Mouse (Mus musculus) gastrocnemius, postnatal 25 days (tissue): Measurements from ENCODE around the gene Cd68. TPM values are rescaled to one million over a fixed set of nuclear protein-coding genes. Genes with fewer than 3 reads are reported as not detected.
"Not testable (repeated sequence)": the region's sequence is repeated elsewhere in the genome, so short reads cannot be mapped to it uniquely, and the experiment has no call there.

Experiments
- DNase-seq: peaks from one replicate; pipeline ENCODE4 v3.0.0; 2022
- microRNA-seq, 2 experiments: library from miRNA; unstranded; fragments of <30 nt; microRNA quantifications; one replicate each; pipeline ENCODE4 v1.2.0; 2021; ENCODE audit warnings: borderline replicate concordance in 2 of 2
- total RNA-seq, 2 experiments: library from RNA; stranded (reverse); gene quantifications; 1 replicate in 1 of 2; 2 replicates in 1 of 2; pipeline ENCODE4 v1.2.3; 2021

Cd68 gene
- total RNA-seq, 2 experiments from 2014 or later: 1.3 to 9.1 TPM

- DNase-seq: no peak
Observed at GRCm38 (mm10) chr11:69623006-69623405, 42.9 kb downstream of the Cd68 start.

GRCm38 (mm10) chr11:69622406-69622805, 43.5 kb downstream of the Cd68 start:
- DNase-seq: no peak

- DNase-seq: peak; percentile 64
Observed at GRCm38 (mm10) chr11:69621571-69622268, 44.2 kb downstream of the Cd68 start, which contains the start of gene Sat2. Gene Sat2, plus strand, starts transcription at chr11:69622024.

GRCm38 (mm10) chr11:69620394-69621081, 45.4 kb downstream of the Cd68 start:
- DNase-seq: no peak

GRCm38 (mm10) chr11:69617805-69618204, 48.1 kb downstream of the Cd68 start, which contains the start of gene Shbg:
Gene Shbg, minus strand, starts transcription at chr11:69617905.
- DNase-seq: no peak

GRCm38 (mm10) chr11:69616781-69617180, 49.2 kb downstream of the Cd68 start:
- no peak for DNase-seq

GRCm38 (mm10) chr11:69614257-69614588, 51.7 kb downstream of the Cd68 start:
- DNase-seq: not testable (repeated sequence)

Small RNA genes lying within 50 kb of the gene (microRNA-seq; reads per million reads assigned to microRNA genes)
- 0.79 to 2.9 reads per million in 2 experiments for gene Mir1934
- gene Mir467f: 0 reads per million in 2 experiments

Other genes starting within 250 kb of the Cd68 start
- under 1 TPM; 0.03 to 0.48 TPM for gene Dnah2, start 117.0 kb downstream of the Cd68 start, total RNA-seq
- under 1 TPM; 0.35 to 0.69 TPM for gene Efnb3, start 105.9 kb downstream of the Cd68 start, total RNA-seq
- 1 to 10 TPM; 3.4 to 3.7 TPM for gene Wrap53, start 85.9 kb downstream of the Cd68 start, total RNA-seq
- 10 to 100 TPM; 12.2 to 12.7 TPM for gene Trp53, start 85.8 kb downstream of the Cd68 start, total RNA-seq
- 100 to 1,000 TPM; 365 to 378 TPM for gene Atp1b2, start 60.2 kb downstream of the Cd68 start, total RNA-seq
- gene Shbg, start 48.2 kb downstream of the Cd68 start, total RNA-seq: under 1 TPM in 1 of 2 experiments, not detected in 1; 0.62 TPM
- gene Sat2, start 44.1 kb downstream of the Cd68 start, total RNA-seq: 1 to 10 TPM; 2.3 to 2.8 TPM
- gene Fxr2, start 33.2 kb downstream of the Cd68 start, total RNA-seq: 10 to 100 TPM; 76.0 to 77.1 TPM
- gene Sox15, start 10.8 kb downstream of the Cd68 start, total RNA-seq: not detected
- gene Mpdu1, start 3.5 kb downstream of the Cd68 start, total RNA-seq: 10 to 100 TPM in 1 of 2 experiments, 1 to 10 TPM in 1; 6.6 to 10.0 TPM
- gene Eif4a1, start 6.3 kb upstream of the Cd68 start, total RNA-seq: 100 to 1,000 TPM in 1 of 2 experiments, 10 to 100 TPM in 1; 99.8 to 102 TPM
- gene Senp3, start 15.9 kb upstream of the Cd68 start, total RNA-seq: 10 to 100 TPM; 19.1 to 23.5 TPM
- 1 to 10 TPM in 1 of 2 experiments, under 1 TPM in 1; 0.67 to 1.5 TPM for gene Tnfsf13, start 19.6 kb upstream of the Cd68 start, total RNA-seq
- gene Tnfsf12, start 29.7 kb upstream of the Cd68 start, total RNA-seq: 10 to 100 TPM in 1 of 2 experiments, 1 to 10 TPM in 1; 8.3 to 11.6 TPM
- 1 to 10 TPM in 1 of 2 experiments, under 1 TPM in 1; 0.87 to 2.1 TPM for gene Tnfsfm13, start 29.9 kb upstream of the Cd68 start, total RNA-seq
- 10 to 100 TPM; 24.7 to 27.5 TPM for gene Polr2a, start 92.5 kb upstream of the Cd68 start, total RNA-seq
- not detected for gene Slc35g3, start 95.8 kb upstream of the Cd68 start, total RNA-seq
- 10 to 100 TPM; 23.0 to 28.1 TPM for gene Zbtb4, start 99.8 kb upstream of the Cd68 start, total RNA-seq
- gene Chrnb1, start 129.8 kb upstream of the Cd68 start, total RNA-seq: 10 to 100 TPM; 36.2 to 53.1 TPM
- gene Fgf11, start 135.7 kb upstream of the Cd68 start, total RNA-seq: 1 to 10 TPM; 6.3 to 6.7 TPM
- gene Tmem102, start 139.5 kb upstream of the Cd68 start, total RNA-seq: under 1 TPM; 0.18 to 0.35 TPM
- not detected for gene Gm39566, start 149.1 kb upstream of the Cd68 start, total RNA-seq
- gene Spem2, start 152.3 kb upstream of the Cd68 start, total RNA-seq: not detected
- gene Spem1, start 156.0 kb upstream of the Cd68 start, total RNA-seq: not detected
- 1 to 10 TPM; 3.1 to 3.9 TPM for gene Nlgn2, start 171.6 kb upstream of the Cd68 start, total RNA-seq
- 100 to 1,000 TPM; 126 to 144 TPM for gene Tmem256, start 172.4 kb upstream of the Cd68 start, total RNA-seq
- 10 to 100 TPM; 10.8 to 13.7 TPM for gene Plscr3, start 180.2 kb upstream of the Cd68 start, total RNA-seq
- under 1 TPM in 1 of 2 experiments, not detected in 1; 0.11 TPM for gene Tnk1, start 192.6 kb upstream of the Cd68 start, total RNA-seq
- gene Tmem95, start 211.9 kb upstream of the Cd68 start, total RNA-seq: not detected
- 1 to 10 TPM; 1.7 to 2.2 TPM for gene Kctd11, start 215.3 kb upstream of the Cd68 start, total RNA-seq
- gene Acap1, start 229.4 kb upstream of the Cd68 start, total RNA-seq: under 1 TPM; 0.26 to 0.38 TPM
- gene 2810408A11Rik, start 234.8 kb upstream of the Cd68 start, total RNA-seq: not detected
- gene Neurl4, start 234.9 kb upstream of the Cd68 start, total RNA-seq: 10 to 100 TPM; 25.4 to 26.0 TPM
- 10 to 100 TPM; 34.6 to 35.2 TPM for gene Gps2, start 247.7 kb upstream of the Cd68 start, total RNA-seq